Mouse (Mus musculus) central nervous system, embryonic 18 days (tissue): ENCODE data around the gene Olfr1279. TPM values are rescaled to one million over a fixed set of nuclear protein-coding genes. Genes with fewer than 3 reads are reported as not detected.

Experiments used
- polyA plus RNA-seq: library from polyadenylated mRNA; depleted of rRNA; stranded (reverse); fragments of >200 nt; gene quantifications from 2 replicates; pipeline ENCODE4 v1.2.3, GENCODE M21; 2012; rRNA removed

Gene Olfr1279
- polyA plus RNA-seq, result not detected in 2 replicates

GRCm38 (mm10) chr2:111300374-111300773, at the start of gene Olfr1279:
TSS of gene Olfr1279 (plus strand) at chr2:111300635.

GRCm38 (mm10) chr2:111254216-111254615, 46.2 kb upstream of the Olfr1279 start, which contains the start of gene Olfr1276:
TSS of gene Olfr1276 (plus strand) at chr2:111254516.

GRCm38 (mm10) chr2:111274006-111274405, 26.4 kb upstream of the Olfr1279 start, which contains the start of gene Olfr1277:
TSS of gene Olfr1277 (minus strand) at chr2:111274106.

GRCm38 (mm10) chr2:111289836-111290235, 10.6 kb upstream of the Olfr1279 start, which contains the start of gene Olfr1278:
TSS of gene Olfr1278 (plus strand) at chr2:111290136.

GRCm38 (mm10) chr2:111313717-111314116, 13.3 kb downstream of the Olfr1279 start, which contains the start of gene Olfr1280:
TSS of gene Olfr1280 (plus strand) at chr2:111314017.

GRCm38 (mm10) chr2:111326220-111326619, 25.8 kb downstream of the Olfr1279 start, which contains the start of gene Olfr1281:
TSS of gene Olfr1281 (plus strand) at chr2:111326520.

GRCm38 (mm10) chr2:111335976-111336375, 35.5 kb downstream of the Olfr1279 start, which contains the start of gene Olfr1282:
TSS of gene Olfr1282 (minus strand) at chr2:111336076.

Other genes starting within 250 kb of the Olfr1279 start
- gene Gm13941, start 194.7 kb upstream of the Olfr1279 start, polyA plus RNA-seq, result not detected in 2 replicates
- gene Gm15130, start 147.7 kb upstream of the Olfr1279 start, polyA plus RNA-seq, result not detected in 2 replicates
- not detected in 2 replicates for gene 4930430A15Rik, start 71.0 kb upstream of the Olfr1279 start, polyA plus RNA-seq
- gene Olfr1275, start 65.3 kb upstream of the Olfr1279 start, polyA plus RNA-seq, result not detected in 2 replicates
- not detected in 2 replicates for gene Olfr1276, start 46.1 kb upstream of the Olfr1279 start, polyA plus RNA-seq
- not detected in 2 replicates for gene Olfr1277, start 26.5 kb upstream of the Olfr1279 start, polyA plus RNA-seq
- not detected in 2 replicates for gene Olfr1278, start 10.5 kb upstream of the Olfr1279 start, polyA plus RNA-seq
- not detected in 2 replicates for gene Olfr1280, start 13.4 kb downstream of the Olfr1279 start, polyA plus RNA-seq
- not detected in 2 replicates for gene Olfr1281, start 25.9 kb downstream of the Olfr1279 start, polyA plus RNA-seq
- not detected in 2 replicates for gene Olfr1282, start 35.4 kb downstream of the Olfr1279 start, polyA plus RNA-seq
- not detected in 2 replicates for gene Olfr1283, start 66.2 kb downstream of the Olfr1279 start, polyA plus RNA-seq
- not detected in 2 replicates for gene Olfr1284, start 74.9 kb downstream of the Olfr1279 start, polyA plus RNA-seq
- gene Olfr1286, start 122.5 kb downstream of the Olfr1279 start, polyA plus RNA-seq, result not detected in 2 replicates
- not detected in 2 replicates for gene Olfr1287, start 148.5 kb downstream of the Olfr1279 start, polyA plus RNA-seq
- gene Olfr1288, start 173.5 kb downstream of the Olfr1279 start, polyA plus RNA-seq, result not detected in 2 replicates
- not detected in 2 replicates for gene Olfr1289, start 180.2 kb downstream of the Olfr1279 start, polyA plus RNA-seq
- not detected in 2 replicates for gene Olfr1290, start 193.2 kb downstream of the Olfr1279 start, polyA plus RNA-seq
- not detected in 2 replicates for gene Olfr1291-ps1, start 196.5 kb downstream of the Olfr1279 start, polyA plus RNA-seq
- not detected in 2 replicates for gene Olfr1293-ps, start 224.6 kb downstream of the Olfr1279 start, polyA plus RNA-seq
- gene Olfr1294, start 239.7 kb downstream of the Olfr1279 start, polyA plus RNA-seq, result not detected in 2 replicates